Mouse (Mus musculus): ENCODE results near the gene Nedd9.

- TF ChIP-seq TAL1 (IDR thresholded peaks at IDR 0.05; ENCODE audit: low read length) (no peak), GATA1 (IDR thresholded peaks at IDR 0.05; ENCODE audit: low read length) (no peak)
Measured at GRCm38 (mm10) chr13:41343163-41343886, 143.8 kb downstream of the Nedd9 start.
